Mouse (Mus musculus) neural tube, embryonic 14.5 days (tissue): ENCODE data around the gene Agap2. TPM values are rescaled to one million over a fixed set of nuclear protein-coding genes. Genes with fewer than 3 reads are reported as not detected.

Source experiments
- ATAC-seq: fragments of 200-750 bp; cut with Nextera tagmentation; 2 replicates; pipeline ENCODE4 v1.8.0; 2017; ENCODE audit warnings: low read depth, mild to moderate bottlenecking, moderate TSS enrichment, moderate library complexity
- H3K27ac ChIP-seq: fragments of 300-500 bp; sonication (generic); 2 replicates; pipeline ENCODE4 v1.5.1; 2014; ENCODE audit warnings: low read depth, mild to moderate bottlenecking, control low read depth, low read length, moderate library complexity, mixed read lengths
- H3K27me3 ChIP-seq: fragments of 300-500 bp; sonication (generic); 2 replicates; pipeline ENCODE4 v1.6.1; 2014; ENCODE audit warnings: low read length; ENCODE audit not compliant: control insufficient read depth, insufficient read depth
- H3K36me3 ChIP-seq: fragments of 300-500 bp; sonication (generic); 2 replicates; pipeline ENCODE4 v1.6.1; 2014; ENCODE audit warnings: low read length, mixed read lengths; ENCODE audit not compliant: control insufficient read depth, insufficient read depth
- H3K4me1 ChIP-seq: fragments of 300-500 bp; sonication (generic); 2 replicates; pipeline ENCODE4 v1.6.1; 2014; ENCODE audit warnings: low read length; ENCODE audit not compliant: control insufficient read depth, insufficient read depth
- H3K4me2 ChIP-seq: fragments of 300-500 bp; sonication (generic); 2 replicates; pipeline ENCODE4 v1.6.1; 2014; ENCODE audit warnings: mild to moderate bottlenecking, low read depth, low read length, control low read depth
- H3K4me3 ChIP-seq: fragments of 300-500 bp; sonication (generic); 2 replicates; pipeline ENCODE4 v1.5.1; 2014; ENCODE audit warnings: low read depth, low read length, control low read depth, mixed read lengths
- H3K9ac ChIP-seq: fragments of 300-500 bp; sonication (generic); replicated peaks from 2 replicates; pipeline ENCODE4 v1.6.1; 2014; ENCODE audit warnings: low read depth, mild to moderate bottlenecking, control low read depth, low read length, mixed read lengths
- H3K9me3 ChIP-seq: fragments of 300-500 bp; sonication (generic); 2 replicates; pipeline ENCODE4 v1.6.1; 2016; ENCODE audit warnings: low read length; ENCODE audit not compliant: control insufficient read depth
- WGBS: fragments of 180-500 bp; shearing (Covaris S2); extraction: QIAGEN DNeasy Blood & Tissue Kit; methylation state at CpG from one replicate; pipeline ENCODE4 v1.1.7; 2014; 5-methylcytosine and 5-hydroxymethylcytosine counted together
- polyA plus RNA-seq: library from polyadenylated mRNA; unstranded; fragments of >200 nt; fragmentation: Nextera tagmentation; extraction: Ambion mirVana; gene quantifications from 2 replicates; pipeline ENCODE4 v1.2.1, GENCODE M21; 2014

Agap2 gene
- polyA plus RNA-seq, 1 experiment from 2014 or later: 10.6 TPM

- no peak for ATAC-seq
- H3K27me3 ChIP-seq: no peaks in the 10 kb centered on the region
- 90% methylated on average over 18 of the region's 18 CpGs for WGBS
- no peak overlapping the region for H3K4me3 ChIP-seq
- no peaks in the 10 kb centered on the region for H3K4me1 ChIP-seq
- no peak overlapping the region for H3K27ac ChIP-seq
- no peaks in the 10 kb centered on the region for H3K36me3 ChIP-seq
- H3K9me3 ChIP-seq: no peaks in the 10 kb centered on the region
- no peak overlapping the region for H3K9ac ChIP-seq
- no peak overlapping the region for H3K4me2 ChIP-seq
These were observed 63.5 kb downstream of the Agap2 start for GRCm38 (mm10) chr10:127138328-127139141.

- 89% methylated on average over 11 of the region's 11 CpGs for WGBS
- no peak overlapping the region for H3K27ac ChIP-seq
- no peaks in the 10 kb centered on the region for H3K27me3 ChIP-seq
- H3K4me3 ChIP-seq: no peak overlapping the region
- ATAC-seq: no peak
- H3K4me2 ChIP-seq: no peak overlapping the region
- no peaks in the 10 kb centered on the region for H3K4me1 ChIP-seq
- no peaks in the 10 kb centered on the region for H3K36me3 ChIP-seq
- H3K9ac ChIP-seq: no peak overlapping the region
- H3K9me3 ChIP-seq: no peaks in the 10 kb centered on the region
These were observed 65.9 kb downstream of the Agap2 start for GRCm38 (mm10) chr10:127140971-127141370.

- 88% methylated on average over 8 of the region's 8 CpGs for WGBS
- H3K27ac ChIP-seq: no peak overlapping the region
- no peaks in the 10 kb centered on the region for H3K36me3 ChIP-seq
- H3K9ac ChIP-seq: no peak overlapping the region
- no peak overlapping the region for H3K4me2 ChIP-seq
- ATAC-seq: no peak
- H3K9me3 ChIP-seq: no peaks in the 10 kb centered on the region
- no peaks in the 10 kb centered on the region for H3K4me1 ChIP-seq
- no peaks in the 10 kb centered on the region for H3K27me3 ChIP-seq
- H3K4me3 ChIP-seq: no peak overlapping the region
These were observed 66.4 kb downstream of the Agap2 start for GRCm38 (mm10) chr10:127141500-127141899.

Other genes with a start within 250 kb of the Agap2 start
- 15.6 and 16.7 TPM in 2 replicates for gene Atp23, start 173.9 kb upstream of the Agap2 start, polyA plus RNA-seq
- gene Ctdsp2, start 96.6 kb upstream of the Agap2 start, polyA plus RNA-seq: 15.1 and 27.9 TPM in 2 replicates
- 0.15 and 27.1 TPM in 2 replicates for gene Avil, start 74.6 kb upstream of the Agap2 start, polyA plus RNA-seq
- gene Tsfm, start 44.4 kb upstream of the Agap2 start, polyA plus RNA-seq: 60.1 and 64.6 TPM in 2 replicates
- 24.1 and 24.6 TPM in 2 replicates for gene Mettl1, start 33.9 kb upstream of the Agap2 start, polyA plus RNA-seq
- 0.15 and 0.21 TPM in 2 replicates for gene Eef1akmt3, start 33.8 kb upstream of the Agap2 start, polyA plus RNA-seq
- 0.14 TPM in 1 of 2 replicates, not detected in the other for gene Cyp27b1, start 27.0 kb upstream of the Agap2 start, polyA plus RNA-seq
- gene March9, start 15.1 kb upstream of the Agap2 start, polyA plus RNA-seq: 9.7 and 13.2 TPM in 2 replicates
- gene Cdk4, start 11.8 kb upstream of the Agap2 start, polyA plus RNA-seq: 657 and 756 TPM in 2 replicates
- 91.1 and 93.6 TPM in 2 replicates for gene Tspan31, start 5.0 kb upstream of the Agap2 start, polyA plus RNA-seq
- 65.7 and 92.8 TPM in 2 replicates for gene Os9, start 45.8 kb downstream of the Agap2 start, polyA plus RNA-seq
- gene B4galnt1, start 89.9 kb downstream of the Agap2 start, polyA plus RNA-seq: 79.3 and 93.4 TPM in 2 replicates
- gene Slc26a10, start 105.4 kb downstream of the Agap2 start, polyA plus RNA-seq: 0.80 and 1.3 TPM in 2 replicates
- 24.2 and 31.0 TPM in 2 replicates for gene Arhgef25, start 114.8 kb downstream of the Agap2 start, polyA plus RNA-seq
- 224 and 231 TPM in 2 replicates for gene Dtx3, start 120.4 kb downstream of the Agap2 start, polyA plus RNA-seq
- 15.5 and 18.1 TPM in 2 replicates for gene Pip4k2c, start 136.3 kb downstream of the Agap2 start, polyA plus RNA-seq
- gene Kif5a, start 188.1 kb downstream of the Agap2 start, polyA plus RNA-seq: 117 and 147 TPM in 2 replicates
- 298 and 305 TPM in 2 replicates for gene Dctn2, start 191.1 kb downstream of the Agap2 start, polyA plus RNA-seq
- gene Mbd6, start 213.7 kb downstream of the Agap2 start, polyA plus RNA-seq: 16.1 and 17.4 TPM in 2 replicates
- 117 and 123 TPM in 2 replicates for gene Mars, start 236.5 kb downstream of the Agap2 start, polyA plus RNA-seq
- gene Arhgap9, start 246.7 kb downstream of the Agap2 start, polyA plus RNA-seq: 0.42 and 1.1 TPM in 2 replicates